Mouse (Mus musculus) yolk sac, embryonic 10.5 days (tissue): ENCODE data around the gene Jade2.

Source experiments
- DNase-seq: peaks from one replicate; pipeline ENCODE4 v3.0.0-alpha.2; 2017; ENCODE audit warnings: low spot score

Gene Jade2

GRCm38 (mm10) chr11:51835598-51835997, 21.9 kb downstream of the Jade2 start:
- no peak for DNase-seq

DNA sequence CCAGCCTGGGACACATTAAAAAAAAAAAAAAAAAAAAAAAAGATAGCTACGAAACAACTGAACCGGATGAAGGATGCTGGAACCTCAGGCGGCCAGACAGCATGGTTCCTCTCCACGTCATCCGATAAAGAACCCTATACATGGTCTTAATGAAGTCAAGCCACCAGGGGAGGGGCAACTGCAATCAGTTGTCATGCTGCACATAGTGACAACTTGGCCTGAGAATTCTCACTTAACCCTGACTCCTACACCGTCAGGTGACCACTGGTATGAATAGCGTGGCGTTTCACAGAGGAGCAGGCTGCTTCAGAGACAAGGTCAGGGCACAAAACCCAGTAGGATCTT, 23.4 kb downstream of the Jade2 start:
- no peak for DNase-seq

GRCm38 (mm10) chr11:51833393-51834066, 23.9 kb downstream of the Jade2 start:
- DNase-seq: no peak

DNA sequence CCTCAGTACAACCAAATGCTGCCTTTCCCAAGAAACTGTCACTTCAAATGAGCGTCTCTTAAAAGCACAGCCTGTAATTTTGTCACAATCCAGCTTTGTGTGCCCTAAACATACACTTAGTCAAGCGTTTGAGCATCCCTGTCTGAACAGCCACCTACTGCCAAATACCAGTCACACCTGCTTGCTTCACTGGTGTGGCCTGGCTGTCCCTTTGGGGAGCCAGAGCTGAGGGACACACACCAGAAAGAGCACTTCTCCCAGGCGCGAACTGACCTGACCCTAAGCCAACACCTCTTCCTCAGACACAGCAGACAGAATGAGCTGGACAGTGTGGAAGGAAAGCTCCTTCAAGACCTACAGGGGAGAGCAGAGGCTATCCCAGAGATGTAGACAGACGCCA, 24.5 kb downstream of the Jade2 start:
- DNase-seq: no peak

- no peak for DNase-seq
These were observed 25.2 kb downstream of the Jade2 start for GRCm38 (mm10) chr11:51831962-51832909.

GRCm38 (mm10) chr11:51824867-51825424, 32.5 kb downstream of the Jade2 start:
- no peak for DNase-seq

DNA sequence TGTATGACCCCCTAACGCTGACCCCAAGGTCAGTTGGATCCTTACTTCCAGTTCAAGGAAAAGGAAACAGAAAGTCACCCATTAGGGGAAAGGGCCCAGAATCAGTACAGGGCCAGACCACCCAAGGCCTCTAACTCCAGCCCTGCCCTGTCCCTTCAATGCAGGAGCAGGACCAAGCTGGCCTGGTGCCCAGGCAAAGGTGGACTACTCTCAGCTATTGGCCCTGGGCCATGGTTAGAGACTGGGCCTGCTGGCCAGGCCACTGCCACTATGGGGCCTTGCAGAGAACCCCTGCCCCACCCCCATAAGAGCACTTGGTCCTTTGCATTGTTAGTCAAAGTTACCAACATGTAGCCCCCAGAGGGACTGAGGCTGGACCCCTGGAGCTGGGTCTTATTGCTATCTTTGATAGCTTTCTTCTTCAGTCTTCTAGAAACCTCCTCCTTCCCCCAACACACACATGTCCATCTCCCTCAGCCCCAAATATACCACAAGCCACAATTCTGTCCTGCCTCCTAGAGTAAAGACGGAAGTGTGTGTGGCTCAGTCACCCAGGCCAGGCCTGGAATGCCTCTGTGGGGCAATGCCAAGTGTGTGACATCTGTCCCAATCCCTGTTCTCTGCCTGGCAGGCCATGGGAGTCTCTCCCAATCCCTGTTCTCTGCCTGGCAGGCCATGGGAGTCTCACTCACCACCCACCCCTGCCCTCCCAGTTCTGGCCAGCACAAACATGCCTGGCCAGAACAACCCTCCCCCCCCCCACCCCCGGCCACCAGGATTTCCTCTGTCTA, 33.3 kb downstream of the Jade2 start:
- DNase-seq: no peak

- DNase-seq: no peak
These were observed 34.2 kb downstream of the Jade2 start for GRCm38 (mm10) chr11:51823271-51823670.

GRCm38 (mm10) chr11:51822736-51823135, 34.7 kb downstream of the Jade2 start:
- DNase-seq: no peak

- DNase-seq: no peak
These were observed 36.6 kb downstream of the Jade2 start for GRCm38 (mm10) chr11:51820861-51821260.

DNA sequence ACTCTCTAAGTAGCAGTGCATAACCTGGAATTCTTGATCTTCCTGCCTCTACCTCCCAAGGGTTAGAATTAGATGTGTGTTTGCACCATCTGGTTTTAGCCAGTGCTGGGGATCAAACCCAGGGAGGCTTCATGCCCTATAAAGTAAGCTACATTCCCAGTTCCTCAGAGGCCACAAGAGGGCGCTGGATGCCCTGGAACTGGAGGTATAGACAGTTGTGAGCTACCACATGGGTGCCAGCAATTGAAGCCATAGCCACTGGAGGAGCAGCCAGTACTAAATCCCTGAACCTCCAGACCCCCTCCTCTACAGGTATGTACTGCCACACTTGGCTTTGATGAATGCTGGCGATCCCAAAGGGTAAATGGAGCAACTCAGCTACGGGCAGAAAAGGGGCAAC, 37.5 kb downstream of the Jade2 start:
- no peak for DNase-seq

DNA sequence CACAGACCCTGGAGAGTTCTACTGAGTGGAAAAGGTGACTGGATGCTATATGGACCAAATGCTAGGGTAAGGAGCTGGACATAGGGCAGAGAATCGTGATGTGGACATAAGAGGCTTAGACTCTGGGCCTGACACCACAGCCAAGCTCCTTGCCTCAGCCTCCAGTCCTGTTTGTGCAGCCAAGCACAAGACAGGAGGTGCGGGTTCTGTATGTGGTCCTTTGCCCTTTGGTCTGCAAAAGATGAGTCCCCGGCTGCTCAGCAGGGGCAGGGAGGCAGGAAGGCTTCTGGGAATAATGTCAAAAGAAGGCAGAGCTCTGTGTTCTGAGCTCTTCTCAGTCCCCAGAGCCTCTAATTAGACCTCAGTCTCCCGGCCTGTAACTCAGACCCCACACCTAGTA, 38.6 kb downstream of the Jade2 start:
- DNase-seq: no peak

DNA sequence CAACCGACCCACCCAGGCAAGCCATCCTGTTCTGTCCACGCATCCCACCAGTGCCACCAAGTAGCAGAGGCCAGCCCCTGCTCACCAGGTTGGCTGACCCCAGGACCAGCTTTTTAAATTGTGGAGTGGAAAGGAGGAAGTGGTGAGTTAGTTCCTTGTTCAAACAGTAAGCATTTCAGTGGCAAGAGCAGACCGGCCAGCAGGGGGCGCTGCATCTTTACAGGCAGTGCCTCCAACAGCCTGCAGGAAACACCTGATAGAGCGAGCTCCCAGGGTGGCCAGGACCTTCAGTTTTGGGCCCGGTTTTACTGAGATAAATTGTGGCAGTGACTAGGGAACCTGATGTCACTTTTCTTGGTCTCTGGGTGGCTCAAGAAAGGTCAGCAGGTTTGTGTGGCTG, 39.7 kb downstream of the Jade2 start:
- DNase-seq: peak; percentile 74

DNA sequence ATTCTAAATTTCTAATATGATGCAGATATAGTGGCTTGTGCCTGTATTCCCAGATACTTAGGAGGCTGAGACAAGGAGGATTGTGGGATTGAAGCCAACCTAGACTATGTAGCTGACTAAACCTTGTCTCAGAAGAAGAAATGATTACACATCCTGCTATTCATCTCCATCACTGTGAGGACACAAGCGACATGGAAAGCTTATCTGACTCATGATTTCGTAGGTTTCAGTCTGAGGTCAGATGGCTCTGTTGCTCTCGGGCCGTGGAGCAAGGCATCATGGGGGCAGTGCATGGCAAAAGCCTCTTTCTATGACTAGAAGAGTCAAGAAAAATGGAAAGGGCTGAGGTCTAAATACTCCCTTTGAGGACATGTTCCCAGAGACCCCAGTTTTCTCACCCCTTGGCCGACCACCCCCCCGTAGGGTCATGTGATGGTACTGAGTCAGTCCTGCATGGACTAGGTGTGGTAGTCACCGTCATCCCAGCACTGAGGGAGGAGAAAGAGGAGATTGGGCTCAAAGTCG, 45.4 kb downstream of the Jade2 start:
- DNase-seq: no peak

DNA sequence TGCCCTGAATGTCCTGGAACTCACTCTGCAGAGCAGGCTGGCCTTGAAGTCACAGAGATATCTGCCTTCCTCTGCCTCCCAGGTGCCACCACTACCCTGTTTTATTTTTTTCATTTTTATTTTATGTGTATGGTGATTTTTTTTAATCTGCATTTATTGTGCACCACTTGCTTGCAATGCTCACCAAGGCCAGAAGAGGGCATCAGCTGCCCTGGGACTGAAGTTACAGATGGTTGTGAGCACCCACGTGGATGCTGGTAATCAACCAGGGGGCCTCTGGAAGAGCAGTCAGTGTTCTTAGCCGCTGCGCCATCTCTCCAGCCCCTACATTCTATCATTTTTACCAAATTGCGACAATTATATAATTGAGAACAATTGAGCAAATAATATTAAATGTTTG, 46.2 kb downstream of the Jade2 start:
- DNase-seq: no peak

DNA sequence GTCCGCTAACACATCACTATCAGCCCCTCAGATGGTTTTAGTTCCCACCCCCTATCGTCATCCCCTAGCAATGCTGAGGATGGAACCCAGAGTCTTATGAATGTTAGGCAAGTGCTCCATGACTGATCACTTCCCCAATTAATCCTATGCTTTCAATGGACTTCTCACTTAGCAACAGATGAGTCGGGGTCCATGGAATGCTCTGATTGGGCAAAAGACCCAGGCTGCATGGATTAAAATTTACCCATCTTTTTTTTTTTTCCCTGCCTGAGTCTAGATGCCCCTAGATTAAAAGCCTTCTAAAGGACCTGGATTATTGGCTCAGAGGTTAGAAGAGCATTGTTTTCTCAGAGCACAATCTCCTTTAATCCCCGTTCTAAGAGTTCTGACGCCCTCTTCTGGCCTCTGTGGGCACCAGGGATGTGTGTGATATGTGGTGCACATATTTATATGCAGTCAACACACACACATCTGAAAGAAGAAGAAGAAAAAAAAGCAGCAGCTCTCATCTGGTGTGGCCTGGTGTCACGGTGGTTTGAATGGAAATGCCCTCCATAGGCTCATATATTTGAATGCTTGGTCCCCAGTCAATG, 47.7 kb downstream of the Jade2 start:
- no peak for DNase-seq

DNA sequence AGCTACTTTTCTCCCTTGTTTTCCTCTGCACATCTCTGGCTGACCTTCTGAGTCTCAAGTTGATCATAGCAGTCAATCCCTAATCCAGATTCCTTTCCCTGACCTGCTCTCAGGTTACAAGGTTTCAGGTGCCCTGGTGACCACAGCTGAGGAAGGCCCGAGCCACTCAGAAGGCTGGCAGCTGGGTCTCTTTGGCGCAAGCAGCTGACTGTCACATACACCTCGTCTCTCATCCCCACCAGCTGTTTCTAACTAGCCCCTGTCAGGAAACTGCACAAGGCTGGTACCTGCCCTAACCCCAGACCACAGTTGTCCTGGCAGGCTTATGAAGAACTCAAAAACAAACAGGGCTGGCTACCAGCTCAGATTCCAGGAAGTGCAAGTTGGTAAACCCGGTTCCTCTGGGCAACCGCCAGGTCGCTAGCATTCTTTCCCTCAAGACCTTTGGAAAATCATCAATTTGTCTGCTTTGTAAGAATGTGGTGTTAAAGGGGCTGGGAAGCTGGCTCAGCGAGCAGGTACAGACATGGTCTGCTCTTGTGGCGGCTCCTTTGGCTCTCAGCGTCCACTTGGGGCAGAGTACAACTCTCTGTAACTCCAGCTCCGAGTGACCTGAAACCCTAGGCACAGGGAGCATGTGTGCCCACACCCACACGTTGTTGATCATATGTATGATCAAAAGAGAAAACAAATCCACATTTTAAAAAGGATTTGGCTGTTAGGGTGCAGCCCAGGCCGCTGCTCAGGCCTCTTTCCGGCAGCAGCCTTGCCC, 50.2 kb downstream of the Jade2 start:
- DNase-seq: no peak

DNA sequence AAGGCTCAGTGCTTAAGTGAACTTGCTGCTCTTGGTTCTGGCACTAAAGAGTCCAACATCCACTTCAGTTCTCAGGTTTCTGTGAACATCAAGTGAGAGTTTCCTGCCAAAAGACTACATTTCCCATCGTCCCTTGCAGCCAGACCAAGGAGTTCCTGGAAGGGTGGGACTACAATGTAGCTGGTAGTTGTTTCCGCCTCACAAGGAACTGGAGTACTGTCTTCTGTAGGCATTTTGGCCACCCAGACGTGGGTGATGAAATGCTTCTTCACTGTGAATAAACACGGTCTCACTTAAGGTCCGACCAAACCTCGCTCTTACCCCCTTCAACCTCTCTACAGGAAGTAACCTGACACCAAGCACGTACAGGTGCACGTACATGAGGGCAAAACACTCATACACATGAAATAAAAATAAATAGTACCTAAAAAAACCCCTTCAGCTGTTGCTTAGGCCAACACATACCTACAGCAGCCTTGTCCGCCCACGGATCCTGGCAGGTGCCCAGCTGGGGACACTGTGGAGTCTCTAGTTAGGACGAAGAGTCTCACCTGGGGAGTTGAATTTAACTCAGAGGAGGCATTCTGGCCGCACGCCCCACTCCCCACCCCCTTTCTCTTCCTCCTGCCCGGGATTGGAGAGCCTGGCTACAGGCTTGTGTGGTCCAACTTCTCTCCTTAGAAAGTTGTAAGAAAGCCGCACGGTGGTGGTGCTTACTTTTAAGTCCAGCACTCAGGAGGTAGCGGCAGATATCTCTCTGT, 52.1 kb downstream of the Jade2 start:
- DNase-seq: peak; percentile 76

- no peak for DNase-seq
These were observed 56.7 kb downstream of the Jade2 start for GRCm38 (mm10) chr11:51800634-51801325.

GRCm38 (mm10) chr11:51796272-51796671, 61.2 kb downstream of the Jade2 start:
- no peak for DNase-seq
